Mouse (Mus musculus) thymus, postnatal 4 days (tissue): ENCODE results near the gene Pjvk.

Experiments
- DNase-seq: peaks from one replicate; pipeline ENCODE4 v3.0.0; 2021

The Pjvk gene

GRCm38 (mm10) chr2:76671641-76672040, 23.4 kb downstream of the Pjvk start:
- no peak for DNase-seq

DNA sequence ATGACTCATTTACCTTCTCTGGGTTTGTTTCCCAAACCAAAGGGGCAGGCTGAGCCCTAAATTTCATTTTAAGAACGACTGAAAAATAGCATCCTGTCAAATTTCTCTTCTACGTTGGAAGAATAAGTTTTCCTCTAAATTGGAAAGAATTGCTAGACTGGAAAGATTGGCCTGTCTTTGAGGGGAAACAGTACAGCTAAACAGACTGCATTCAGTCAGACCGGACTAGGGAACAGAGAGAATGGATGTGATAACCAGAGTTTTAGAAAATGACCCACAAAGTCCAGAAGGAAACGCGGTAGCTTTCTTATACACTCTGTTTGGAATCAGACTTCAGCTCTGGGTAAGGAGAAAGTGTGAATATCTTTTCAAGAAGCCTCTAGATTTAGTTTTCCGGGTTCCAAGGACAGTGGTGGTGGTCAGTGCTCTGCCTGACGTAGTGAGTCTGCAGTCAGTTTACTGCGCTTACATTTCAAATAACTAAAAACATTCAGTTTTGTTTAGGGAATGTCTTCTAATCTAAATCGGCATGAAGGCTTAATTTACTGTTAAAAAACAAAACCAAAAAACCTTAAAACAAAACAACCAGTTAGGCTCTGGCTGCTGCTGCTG, 24.0 kb downstream of the Pjvk start:
- DNase-seq, result no peak

DNA sequence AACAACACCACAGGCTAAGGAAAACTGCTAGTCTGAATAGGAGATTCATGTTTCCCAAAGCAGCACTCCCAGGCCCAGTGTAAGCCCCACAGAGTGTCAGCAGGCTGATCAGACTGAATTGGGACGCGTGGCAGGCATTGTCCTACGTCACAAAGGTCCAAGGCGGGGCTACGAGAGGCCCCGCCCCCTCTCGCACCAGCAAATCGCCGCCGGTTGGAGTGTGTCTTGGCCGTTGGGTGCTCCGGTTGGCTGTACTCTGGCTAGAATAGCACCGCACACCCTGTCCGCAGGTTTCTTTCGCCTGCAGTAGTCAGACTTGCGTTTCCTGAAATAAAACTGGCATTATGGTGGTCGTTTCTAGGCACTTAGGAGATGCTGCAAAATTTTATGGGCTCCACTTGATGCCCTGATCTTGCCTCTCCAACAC, 24.7 kb downstream of the Pjvk start, which contains the start of gene Fkbp7:
TSS of gene Fkbp7 (minus strand) at position 151 of the 427 bp plus-strand sequence.
- DNase-seq, result peak; percentile 90

- peak; percentile 78 for DNase-seq
Measured at GRCm38 (mm10) chr2:76673472-76674081, 25.3 kb downstream of the Pjvk start.

DNA sequence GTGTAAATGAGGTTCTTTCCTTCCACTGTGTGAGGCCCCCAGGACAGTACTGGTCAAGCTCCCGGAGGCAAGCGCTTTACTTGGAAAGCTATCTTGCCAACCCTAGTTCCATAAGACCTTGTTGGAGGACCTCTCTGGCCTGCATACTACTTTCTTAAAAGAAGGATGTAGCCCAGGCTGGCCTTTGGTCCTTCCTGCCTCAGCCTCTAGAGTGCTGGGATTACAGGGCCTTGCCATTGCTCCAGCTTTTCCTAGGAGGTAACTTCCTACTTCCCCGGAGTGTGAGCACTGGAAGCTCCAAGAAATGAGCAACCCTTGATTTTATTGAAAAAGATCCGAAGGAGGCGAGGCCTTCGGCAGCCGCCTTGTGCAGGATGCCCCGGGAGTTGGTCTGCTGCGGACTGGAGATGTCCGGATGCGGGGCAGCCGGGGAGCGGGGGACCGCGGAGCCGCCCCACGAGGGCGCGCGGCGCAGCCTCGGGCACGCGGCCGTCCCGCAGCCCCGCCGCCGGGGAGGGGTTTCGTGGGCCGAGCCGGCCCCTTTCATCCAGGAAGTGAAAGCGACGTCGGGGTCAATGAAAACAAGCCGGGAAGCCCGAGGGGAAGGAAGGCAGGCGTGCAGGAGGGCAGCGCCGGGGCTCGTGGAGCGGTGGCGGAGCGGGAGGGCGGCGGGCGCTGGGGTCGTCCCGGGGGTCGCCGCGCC, 26.6 kb downstream of the Pjvk start, which contains the start of gene Plekha3:
TSS of gene Plekha3 (plus strand) at position 557 of the 703 bp plus-strand sequence.
- DNase-seq, result peak; percentile 78

GRCm38 (mm10) chr2:76675451-76675850, 27.2 kb downstream of the Pjvk start:
- no peak for DNase-seq

GRCm38 (mm10) chr2:76675949-76676348, 27.7 kb downstream of the Pjvk start:
- DNase-seq, result no peak

DNA sequence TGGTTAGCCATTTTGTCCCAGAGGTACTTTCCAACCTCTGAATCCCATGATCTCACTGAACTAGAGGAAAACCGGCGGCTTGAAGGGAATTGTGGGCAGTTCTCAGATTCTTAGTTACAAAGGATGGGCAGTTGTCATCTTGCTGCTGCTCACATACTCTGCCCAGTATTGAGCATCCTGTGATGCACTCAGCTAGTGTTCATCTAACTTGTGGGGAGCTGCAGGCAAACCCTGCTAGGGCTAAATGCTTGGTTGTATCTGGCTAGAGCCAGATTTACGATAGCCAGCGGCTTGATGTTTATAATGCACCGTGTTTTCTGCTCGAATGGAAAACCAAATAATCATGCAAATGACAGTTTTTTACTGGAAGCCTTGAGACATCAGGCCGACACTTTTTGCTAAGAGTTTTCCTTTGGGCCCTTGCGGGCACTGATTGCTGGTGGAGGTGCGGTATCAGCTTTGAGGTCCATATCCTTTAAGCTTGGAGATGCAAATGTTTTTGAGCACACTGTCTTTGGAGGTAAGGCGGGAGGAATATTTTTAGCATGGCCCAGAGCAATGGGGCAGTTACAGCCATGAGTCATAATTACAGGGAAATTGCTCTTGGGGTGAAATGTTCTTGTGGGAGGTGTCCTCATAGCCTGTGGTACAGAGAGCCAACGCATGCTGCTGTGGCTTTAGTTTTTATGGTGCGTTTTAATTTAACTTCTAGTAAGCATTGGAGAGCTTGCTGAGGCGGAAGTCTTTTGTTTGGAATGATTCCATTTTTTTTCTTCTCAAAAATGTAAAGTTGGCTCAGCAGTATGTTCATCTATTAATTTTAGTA, 28.3 kb downstream of the Pjvk start:
- DNase-seq, result peak; percentile 8

- DNase-seq, result no peak
Measured at GRCm38 (mm10) chr2:76682301-76682700, 34.0 kb downstream of the Pjvk start.

DNA sequence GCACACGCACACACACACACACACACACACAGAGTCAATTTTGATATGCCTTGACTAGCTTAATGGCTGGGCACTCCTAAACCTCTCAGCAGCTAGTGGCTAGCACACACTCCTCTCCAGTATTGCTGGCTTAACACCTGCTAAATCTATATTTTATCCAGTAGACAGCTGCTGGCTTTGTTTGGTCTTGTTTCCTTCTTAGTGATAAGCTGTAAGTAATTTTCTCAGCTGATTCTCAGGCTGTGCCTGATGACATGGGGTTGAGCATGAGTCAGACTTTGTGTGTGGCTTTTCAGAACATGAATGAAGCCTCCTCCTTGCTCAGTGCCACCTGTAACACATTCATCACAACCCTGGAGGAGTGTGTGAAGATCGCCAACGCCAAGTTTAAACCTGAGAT, 38.7 kb downstream of the Pjvk start:
- no peak for DNase-seq

GRCm38 (mm10) chr2:76687608-76688007, 39.3 kb downstream of the Pjvk start:
- DNase-seq, result no peak

DNA sequence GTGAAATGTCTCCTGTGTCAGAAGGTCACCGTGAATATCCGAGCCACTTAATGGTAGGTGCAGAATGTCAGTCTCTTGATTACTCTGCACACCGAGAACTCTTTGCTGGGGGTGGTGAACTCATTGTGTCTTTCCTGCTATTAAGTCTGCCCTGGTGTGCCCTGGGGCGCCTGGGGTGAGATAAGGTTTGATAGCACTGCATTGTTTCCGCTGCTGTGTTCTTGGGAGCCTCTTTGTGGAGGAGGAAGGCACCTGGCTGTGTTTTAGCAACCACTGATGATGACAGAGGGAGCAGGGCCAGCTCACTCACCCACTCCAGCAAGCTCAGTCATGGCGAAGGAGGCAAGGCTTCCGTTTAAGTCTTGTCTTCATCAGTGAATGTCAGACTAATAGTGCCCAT, 39.9 kb downstream of the Pjvk start:
- no peak for DNase-seq

DNA sequence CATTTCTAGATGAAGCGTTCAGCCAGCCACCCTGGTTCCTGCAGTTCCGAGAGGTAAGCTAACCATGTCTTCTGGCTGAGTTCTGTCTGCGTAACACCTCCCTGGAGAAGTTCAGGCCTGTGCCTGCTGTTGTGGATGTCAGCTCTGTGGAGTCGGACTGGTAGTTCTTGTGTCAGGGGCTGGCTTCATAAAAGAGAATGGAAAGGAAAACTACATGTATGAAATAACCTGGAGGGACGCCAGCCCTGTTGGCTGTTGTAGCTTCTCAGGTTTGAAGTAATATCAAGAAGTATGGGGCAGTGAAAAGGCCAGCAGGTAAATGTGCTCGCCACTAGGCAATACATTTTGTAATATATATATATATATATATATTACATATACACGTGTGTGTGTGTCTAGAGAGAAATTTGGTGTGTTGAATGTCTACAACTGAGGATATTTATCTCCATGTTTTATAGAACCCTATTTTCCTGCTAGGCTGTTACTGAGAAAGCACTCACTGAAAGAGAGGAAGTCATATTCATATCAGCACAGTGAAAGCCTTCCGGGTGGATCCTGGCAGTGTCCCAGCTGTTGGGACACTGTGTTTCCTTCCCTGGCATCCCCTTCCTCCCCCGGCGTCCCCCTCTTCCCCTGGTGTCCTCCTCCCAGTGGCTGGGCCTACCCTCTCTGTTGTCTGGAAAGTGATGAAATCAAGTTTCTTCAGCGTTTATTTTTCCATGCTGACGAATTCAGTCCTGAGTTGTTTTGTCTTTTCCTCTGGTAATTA, 42.3 kb downstream of the Pjvk start:
- no peak for DNase-seq

- no peak for DNase-seq
Measured at GRCm38 (mm10) chr2:76693765-76694164, 45.5 kb downstream of the Pjvk start.

DNA sequence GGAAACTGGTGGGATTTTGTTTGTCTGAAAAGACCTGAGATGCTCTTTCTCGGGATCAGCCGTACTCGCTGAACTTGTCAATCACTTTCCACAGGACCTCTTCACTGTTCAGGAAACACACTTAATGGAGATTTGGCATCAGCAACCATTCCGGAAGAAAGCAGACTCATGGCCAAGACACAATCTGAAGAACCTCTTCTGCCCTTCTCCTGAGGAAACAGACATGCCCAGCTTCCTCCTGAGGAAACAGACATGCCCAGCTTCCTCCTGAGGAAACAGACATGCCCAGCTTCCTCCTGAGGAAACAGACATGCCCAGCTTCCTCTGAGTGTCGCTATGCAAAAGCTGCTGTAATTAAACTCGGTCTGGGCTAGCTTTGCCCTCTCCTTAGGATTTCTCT, 47.0 kb downstream of the Pjvk start:
- DNase-seq, result no peak

GRCm38 (mm10) chr2:76702188-76702587, 53.9 kb downstream of the Pjvk start:
- DNase-seq, result no peak

DNA sequence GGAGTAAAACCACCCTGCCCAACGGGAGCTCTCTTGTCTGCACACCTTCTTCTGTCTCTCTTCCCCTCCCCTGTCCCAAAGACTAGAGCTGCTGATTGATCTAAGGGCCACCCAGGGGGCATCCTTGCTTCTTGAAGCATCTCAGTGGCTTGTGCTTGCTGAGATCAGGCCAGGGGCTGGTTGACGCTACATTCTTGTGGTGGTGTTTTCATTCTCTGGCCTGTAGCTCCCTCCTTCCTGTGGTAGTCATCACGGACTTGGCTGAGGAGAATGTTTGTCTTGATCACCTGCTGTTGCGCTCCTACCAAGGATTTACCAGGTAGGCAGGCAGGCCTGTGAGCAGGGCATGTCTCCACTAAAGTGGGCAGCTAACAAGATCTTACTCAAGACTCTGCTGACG, 54.5 kb downstream of the Pjvk start:
- DNase-seq, result no peak

DNA sequence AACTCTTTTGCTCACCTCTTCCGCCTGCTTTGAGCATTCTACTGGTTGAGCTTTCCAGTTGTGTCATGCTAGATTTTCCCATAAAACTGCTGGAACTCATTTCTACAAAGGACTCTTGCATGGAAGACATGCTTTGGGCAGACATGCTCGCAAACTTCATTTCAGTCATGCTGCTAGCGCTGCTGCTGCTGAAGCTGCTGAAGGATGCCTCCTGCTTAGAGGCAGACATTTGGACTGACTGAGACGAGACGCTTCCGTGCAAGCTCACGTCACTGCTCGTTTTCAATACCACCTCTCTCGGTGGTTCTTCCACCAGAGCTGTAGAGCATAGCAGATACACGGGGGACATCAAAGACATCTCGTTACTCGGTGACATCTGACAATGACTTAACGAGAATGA, 57.4 kb downstream of the Pjvk start:
- no peak for DNase-seq
